Mouse (Mus musculus): Measurements from ENCODE around the gene Rapgef6. TPM values are rescaled to one million over a fixed set of nuclear protein-coding genes. Genes with fewer than 3 reads are reported as not detected.
A peak's percentile ranks its signal among the peaks of the same experiment; 100 is the strongest.

The Rapgef6 gene
- polyA plus RNA-seq, 1 experiment: 12.1 TPM

DNA sequence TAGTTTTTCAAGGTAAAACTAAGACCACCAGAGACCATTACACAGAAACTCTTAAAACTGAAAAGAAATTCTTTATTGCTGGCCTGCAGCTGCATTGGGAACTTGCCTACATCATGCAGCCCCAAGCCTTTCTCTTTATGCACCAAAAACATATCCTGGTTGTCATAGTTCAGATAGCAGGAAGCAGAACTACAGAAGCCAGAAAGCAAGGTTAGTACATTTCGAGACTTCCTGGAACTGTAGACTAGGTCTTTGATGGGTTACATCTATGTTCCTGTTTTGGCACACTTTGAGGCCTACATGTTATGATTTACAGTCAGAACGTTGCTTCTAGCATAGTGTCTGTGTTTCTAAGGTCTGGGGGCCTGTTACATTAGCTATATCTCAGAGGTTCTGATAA, 11.2 kb downstream of the Rapgef6 start:
- Histone ChIP-seq H3K36me3 (ENCODE audit: control insufficient read depth, insufficient read depth, low read length) (no peaks in the 10 kb centered on the region), H3K4me3 (ENCODE audit: insufficient read depth, low read depth, low read length) (no peak overlapping the region), H3K27ac (ENCODE audit: insufficient read depth, low read depth, low read length) (no peak overlapping the region), H3K27me3 (replicated peaks; ENCODE audit: control insufficient read depth, insufficient read depth, low read length) (no peaks in the 10 kb centered on the region), H3K4me1 (ENCODE audit: control insufficient read depth, insufficient read depth, low read length) (peaks cover 7% of the 10 kb centered on the region; the same call in 1 of the 2 replicates)
- WGBS: 59% methylated on average over 2 of the region's 2 CpGs
- no peak for DNase-seq
- no peak for TF ChIP-seq CTCF (conservative IDR thresholded peaks at IDR 0.05; ENCODE audit: insufficient read depth, insufficient read length, low read depth, low read length)
- no peak for TF ChIP-seq POLR2A (IDR thresholded peaks at IDR 0.05; ENCODE audit: low read depth, low read length)

DNA sequence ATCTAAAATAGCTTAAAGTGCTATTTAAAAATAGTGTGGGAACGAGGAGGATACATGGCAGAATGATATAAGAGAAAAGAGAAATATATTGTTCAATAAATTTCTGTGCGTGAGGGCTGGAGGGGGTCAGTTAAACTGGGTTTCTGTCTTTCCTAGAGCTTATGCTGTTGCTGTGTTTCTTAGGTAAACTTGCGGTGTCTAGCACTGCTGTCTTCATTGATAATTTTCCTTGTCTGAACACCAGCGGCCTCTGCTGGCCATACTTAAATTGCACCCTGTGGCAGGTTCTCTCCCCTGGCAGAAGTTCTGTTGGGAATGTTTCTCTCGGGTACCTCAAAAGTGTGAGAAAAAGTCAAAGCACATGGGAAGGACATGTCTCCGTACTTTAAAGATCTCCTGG, 12.2 kb downstream of the Rapgef6 start:
- peak; percentile 72 for DNase-seq

DNA sequence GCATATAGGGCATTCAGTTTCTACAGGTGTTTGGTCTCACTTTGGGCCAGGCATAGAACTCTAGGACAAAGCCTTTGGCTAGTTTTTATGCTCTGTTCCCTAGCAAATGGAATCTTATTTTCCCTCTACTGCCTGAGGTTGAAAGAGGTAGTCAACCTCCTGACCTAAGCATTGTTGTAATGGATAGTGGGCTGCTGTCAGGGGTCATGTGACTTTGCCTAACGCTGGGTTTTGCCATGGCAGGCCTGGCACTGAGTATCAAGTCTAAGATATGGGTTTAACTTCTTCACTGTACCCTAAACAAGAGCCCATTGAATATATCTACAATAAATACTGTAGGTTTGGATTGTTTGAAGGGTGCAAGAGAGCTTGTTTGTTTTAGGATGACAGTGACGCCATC, 16.4 kb downstream of the Rapgef6 start:
- no peak for DNase-seq
- Histone ChIP-seq H3K4me1 (ENCODE audit: control insufficient read depth, insufficient read depth, low read length) (no peaks in the 10 kb centered on the region; the same call in 1 of the 2 replicates), H3K36me3 (ENCODE audit: control insufficient read depth, insufficient read depth, low read length) (no peaks in the 10 kb centered on the region), H3K4me3 (ENCODE audit: insufficient read depth, low read depth, low read length) (no peak overlapping the region), H3K27me3 (replicated peaks; ENCODE audit: control insufficient read depth, insufficient read depth, low read length) (no peaks in the 10 kb centered on the region), H3K27ac (ENCODE audit: insufficient read depth, low read depth, low read length) (no peak overlapping the region)
- 54% methylated on average over 2 of the region's 2 CpGs for WGBS
- TF ChIP-seq CTCF (conservative IDR thresholded peaks at IDR 0.05; ENCODE audit: insufficient read depth, insufficient read length, low read depth, low read length) (no peak), POLR2A (IDR thresholded peaks at IDR 0.05; ENCODE audit: low read depth, low read length) (no peak)

More for the DNA sequence above, 12.2 kb downstream of the Rapgef6 start:
- H3K4me3 ChIP-seq (ENCODE audit: insufficient read depth, low read depth, low read length): no peak overlapping the region
- peaks cover 7% of the 10 kb centered on the region; the same call in 1 of the 2 replicates for H3K4me1 ChIP-seq (ENCODE audit: control insufficient read depth, insufficient read depth, low read length)
- no peaks in the 10 kb centered on the region for H3K27me3 ChIP-seq (replicated peaks; ENCODE audit: control insufficient read depth, insufficient read depth, low read length)
- no peak overlapping the region for H3K27ac ChIP-seq (ENCODE audit: insufficient read depth, low read depth, low read length)
- TF ChIP-seq CTCF (conservative IDR thresholded peaks at IDR 0.05; ENCODE audit: insufficient read depth, insufficient read length, low read depth, low read length) (peak; percentile 77), POLR2A (IDR thresholded peaks at IDR 0.05; ENCODE audit: low read depth, low read length) (no peak)
- 41% methylated on average over 6 of the region's 6 CpGs for WGBS
- no peaks in the 10 kb centered on the region for H3K36me3 ChIP-seq (ENCODE audit: control insufficient read depth, insufficient read depth, low read length)

DNA sequence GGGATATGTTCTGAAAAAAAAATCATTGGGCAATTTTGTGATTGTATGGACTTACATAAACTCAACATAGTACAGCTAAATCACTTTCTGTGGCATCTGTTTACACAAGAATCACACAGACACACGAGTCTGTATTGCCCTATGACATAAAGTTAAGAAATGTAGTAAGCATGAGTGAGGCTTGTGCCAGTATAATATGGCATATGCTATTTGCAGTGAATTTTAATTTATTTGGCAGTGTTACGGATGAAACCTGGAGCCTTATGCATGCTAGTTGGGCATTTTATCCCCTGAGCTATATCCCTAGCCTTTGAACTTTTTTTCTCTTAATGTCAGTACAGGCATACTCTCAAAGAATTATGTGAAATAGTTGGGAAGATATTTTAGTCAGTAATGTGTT, 16.8 kb downstream of the Rapgef6 start:
- Histone ChIP-seq H3K4me3 (ENCODE audit: insufficient read depth, low read depth, low read length) (no peak overlapping the region), H3K27me3 (replicated peaks; ENCODE audit: control insufficient read depth, insufficient read depth, low read length) (no peaks in the 10 kb centered on the region), H3K36me3 (ENCODE audit: control insufficient read depth, insufficient read depth, low read length) (no peaks in the 10 kb centered on the region), H3K4me1 (ENCODE audit: control insufficient read depth, insufficient read depth, low read length) (no peaks in the 10 kb centered on the region; the same call in 1 of the 2 replicates), H3K27ac (ENCODE audit: insufficient read depth, low read depth, low read length) (no peak overlapping the region)
- 68% methylated on average over 2 of the region's 2 CpGs for WGBS
- no peak for DNase-seq
- TF ChIP-seq POLR2A (IDR thresholded peaks at IDR 0.05; ENCODE audit: low read depth, low read length) (no peak), CTCF (conservative IDR thresholded peaks at IDR 0.05; ENCODE audit: insufficient read depth, insufficient read length, low read depth, low read length) (no peak)

DNA sequence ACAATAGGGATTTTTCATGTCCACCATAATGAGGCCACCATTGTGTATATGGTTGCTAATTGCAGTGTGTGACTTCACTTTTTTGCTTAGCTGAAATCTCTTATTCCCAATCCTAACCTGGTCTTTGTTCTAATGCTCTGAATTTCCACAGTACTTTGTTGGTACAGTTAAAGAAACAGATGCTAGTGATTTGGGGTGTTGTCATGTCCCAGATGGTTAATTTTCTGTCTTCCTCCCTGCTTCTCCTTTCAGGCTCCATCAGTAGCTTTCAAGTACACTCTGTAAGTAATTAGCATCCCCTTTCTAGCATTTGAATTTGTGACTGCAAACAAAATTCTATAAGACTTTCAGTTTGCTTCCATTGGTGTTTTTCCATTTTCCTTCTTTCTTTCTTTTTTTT, 17.7 kb downstream of the Rapgef6 start:
- H3K36me3 ChIP-seq (ENCODE audit: control insufficient read depth, insufficient read depth, low read length): no peaks in the 10 kb centered on the region
- TF ChIP-seq POLR2A (IDR thresholded peaks at IDR 0.05; ENCODE audit: low read depth, low read length) (no peak), CTCF (conservative IDR thresholded peaks at IDR 0.05; ENCODE audit: insufficient read depth, insufficient read length, low read depth, low read length) (no peak)
- H3K27me3 ChIP-seq (replicated peaks; ENCODE audit: control insufficient read depth, insufficient read depth, low read length): no peaks in the 10 kb centered on the region
- DNase-seq: no peak
- no peak overlapping the region for H3K27ac ChIP-seq (ENCODE audit: insufficient read depth, low read depth, low read length)
- no peaks in the 10 kb centered on the region; the same call in 1 of the 2 replicates for H3K4me1 ChIP-seq (ENCODE audit: control insufficient read depth, insufficient read depth, low read length)
- no peak overlapping the region for H3K4me3 ChIP-seq (ENCODE audit: insufficient read depth, low read depth, low read length)

DNA sequence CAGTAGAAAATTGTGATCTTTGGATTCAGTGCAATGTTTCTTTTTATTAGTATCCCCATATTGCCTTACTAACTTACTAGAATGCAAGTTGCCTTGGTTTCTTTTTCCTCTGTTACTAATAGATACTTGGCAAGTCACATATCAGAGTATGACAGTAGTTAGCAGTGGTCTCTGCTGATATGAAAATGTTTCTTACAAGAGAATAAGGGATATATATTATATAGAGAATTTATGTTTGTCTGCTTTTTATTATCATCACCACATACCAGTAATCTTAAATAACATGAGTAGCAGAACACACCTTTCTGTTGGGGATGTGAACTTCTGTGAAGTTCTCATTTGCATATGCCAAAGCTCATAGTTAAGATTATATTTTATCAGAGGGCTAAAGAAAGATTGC, 19.8 kb downstream of the Rapgef6 start:
- Histone ChIP-seq H3K27me3 (replicated peaks; ENCODE audit: control insufficient read depth, insufficient read depth, low read length) (no peaks in the 10 kb centered on the region), H3K4me1 (ENCODE audit: control insufficient read depth, insufficient read depth, low read length) (no peaks in the 10 kb centered on the region; the same call in 1 of the 2 replicates), H3K27ac (ENCODE audit: insufficient read depth, low read depth, low read length) (no peak overlapping the region), H3K36me3 (ENCODE audit: control insufficient read depth, insufficient read depth, low read length) (no peaks in the 10 kb centered on the region), H3K4me3 (ENCODE audit: insufficient read depth, low read depth, low read length) (no peak overlapping the region)
- no peak for DNase-seq
- no peak for TF ChIP-seq POLR2A (IDR thresholded peaks at IDR 0.05; ENCODE audit: low read depth, low read length)
- no peak for TF ChIP-seq CTCF (conservative IDR thresholded peaks at IDR 0.05; ENCODE audit: insufficient read depth, insufficient read length, low read depth, low read length)

DNA sequence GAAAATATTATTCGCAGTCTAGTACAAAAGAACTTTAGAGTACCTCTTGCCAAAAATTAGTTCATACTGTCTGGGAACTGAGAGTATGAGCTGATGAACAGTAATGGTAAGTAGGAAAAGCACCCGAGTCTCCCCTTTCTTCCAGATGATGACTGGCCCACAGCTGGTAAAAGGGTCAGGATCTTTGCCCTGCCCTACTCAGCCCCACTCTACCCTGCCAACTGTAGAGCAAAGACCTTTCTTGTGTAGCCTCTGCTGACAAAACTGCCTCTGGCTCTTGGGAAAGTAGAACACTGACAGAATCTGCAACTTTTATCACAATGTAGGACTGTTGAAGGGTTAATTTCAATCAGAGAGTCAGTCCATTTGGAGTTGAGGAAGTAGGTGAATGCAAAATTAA, 32.3 kb downstream of the Rapgef6 start:
- TF ChIP-seq POLR2A (IDR thresholded peaks at IDR 0.05; ENCODE audit: low read depth, low read length): no peak
- TF ChIP-seq CTCF (conservative IDR thresholded peaks at IDR 0.05; ENCODE audit: insufficient read depth, insufficient read length, low read depth, low read length): no peak
- no peaks in the 10 kb centered on the region for H3K4me1 ChIP-seq (ENCODE audit: control insufficient read depth, insufficient read depth, low read length)
- 69% methylated on average over 2 of the region's 2 CpGs for WGBS
- H3K36me3 ChIP-seq (ENCODE audit: control insufficient read depth, insufficient read depth, low read length): no peaks in the 10 kb centered on the region
- no peak overlapping the region for H3K4me3 ChIP-seq (ENCODE audit: insufficient read depth, low read depth, low read length)
- H3K27ac ChIP-seq (ENCODE audit: insufficient read depth, low read depth, low read length): no peak overlapping the region
- DNase-seq: no peak
- H3K27me3 ChIP-seq (replicated peaks; ENCODE audit: control insufficient read depth, insufficient read depth, low read length): no peaks in the 10 kb centered on the region

DNA sequence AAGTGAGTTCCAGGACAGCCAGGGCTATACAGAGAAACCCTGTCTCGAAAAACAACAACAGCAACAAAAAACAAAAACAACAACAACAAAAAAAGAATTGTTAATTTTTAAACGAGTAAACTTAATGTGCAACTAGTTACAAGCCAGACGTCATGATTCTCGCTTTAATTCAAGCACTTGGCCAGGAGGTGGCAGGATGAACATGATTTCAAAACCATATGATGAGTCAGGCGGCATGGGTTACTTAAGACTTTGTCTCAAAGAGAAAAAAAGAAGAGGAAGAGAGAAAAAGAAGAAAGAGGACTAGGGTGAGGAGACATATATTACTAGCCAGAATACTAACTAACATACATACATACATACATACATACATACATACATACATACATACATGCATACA, 40.1 kb downstream of the Rapgef6 start:
- Histone ChIP-seq H3K4me3 (ENCODE audit: insufficient read depth, low read depth, low read length) (no peak overlapping the region), H3K4me1 (ENCODE audit: control insufficient read depth, insufficient read depth, low read length) (no peaks in the 10 kb centered on the region), H3K36me3 (ENCODE audit: control insufficient read depth, insufficient read depth, low read length) (no peaks in the 10 kb centered on the region), H3K27me3 (replicated peaks; ENCODE audit: control insufficient read depth, insufficient read depth, low read length) (no peaks in the 10 kb centered on the region), H3K27ac (ENCODE audit: insufficient read depth, low read depth, low read length) (no peak overlapping the region)
- whole genome bisulfite sequencing: 74% methylated on average over 5 of the region's 5 CpGs
- TF ChIP-seq CTCF (conservative IDR thresholded peaks at IDR 0.05; ENCODE audit: insufficient read depth, insufficient read length, low read depth, low read length): no peak
- TF ChIP-seq POLR2A (IDR thresholded peaks at IDR 0.05; ENCODE audit: low read depth, low read length): no peak
- peak; percentile 12 for DNase-seq

Data from kidney, adult 2 months (tissue).